Mouse (Mus musculus): ENCODE measurements around the gene AC140267.1. TPM values are rescaled to one million over a fixed set of nuclear protein-coding genes. Genes with fewer than 3 reads are reported as not detected.

The AC140267.1 gene
- not detected in 2 replicates for polyA plus RNA-seq (2012)

GRCm38 (mm10) chr15:80235535-80235934 lies at the start of gene AC140267.1:
Gene AC140267.1 (plus strand): TSS chr15:80235835.

GRCm38 (mm10) chr15:80233733-80234509 lies 1.7 kb upstream of the AC140267.1 start, which contains the start of gene Mief1:
Gene Mief1 (plus strand): TSS chr15:80234018.

GRCm38 (mm10) chr15:80254847-80255645 lies 19.4 kb downstream of the AC140267.1 start, which contains the start of gene Atf4:
Gene Atf4 (plus strand): TSS chr15:80255184.

GRCm38 (mm10) chr15:80263610-80264575 lies 28.3 kb downstream of the AC140267.1 start, which contains the start of gene Rps19bp1:
Gene Rps19bp1 (minus strand): TSS chr15:80264315.

Other genes starting within 250 kb of the AC140267.1 start
- gene Pdgfb, start 220.9 kb upstream of the AC140267.1 start, polyA plus RNA-seq (2012): 4.8 and 5.2 TPM in 2 replicates
- gene Syngr1, start 144.5 kb upstream of the AC140267.1 start, polyA plus RNA-seq (2012): 5.2 and 7.4 TPM in 2 replicates
- gene Rpl3, start 144.0 kb upstream of the AC140267.1 start, polyA plus RNA-seq (2012): 372 and 410 TPM in 2 replicates
- gene Tab1, start 102.7 kb upstream of the AC140267.1 start, polyA plus RNA-seq (2012): 14.6 and 16.3 TPM in 2 replicates
- gene Mgat3, start 62.1 kb upstream of the AC140267.1 start, polyA plus RNA-seq (2012): not detected in 2 replicates
- 12.9 and 14.9 TPM in 2 replicates for gene Mief1, start 1.8 kb upstream of the AC140267.1 start, polyA plus RNA-seq (2012)
- gene Atf4, start 19.3 kb downstream of the AC140267.1 start, polyA plus RNA-seq (2012): 643 and 648 TPM in 2 replicates
- gene Rps19bp1, start 28.5 kb downstream of the AC140267.1 start, polyA plus RNA-seq (2012): 77.1 TPM in 2 replicates
- gene Cacna1i, start 51.4 kb downstream of the AC140267.1 start, polyA plus RNA-seq (2012): 0.05 and 0.27 TPM in 2 replicates

Data from megakaryocyte-erythroid progenitor cell, adult 5 weeks (primary cell).